Mouse (Mus musculus) brain, embryonic 18.5 days (tissue): ENCODE results near the gene Acsm1.
"Not testable (repeated sequence)": the region's sequence is repeated elsewhere in the genome, so short reads cannot be mapped to it uniquely, and the experiment has no call there.

Source experiments
- DNase-seq: peaks from one replicate; pipeline ENCODE4 v3.0.0-alpha.2; 2012; ENCODE audit warnings: low read depth, low spot score

The Acsm1 gene

GRCm38 (mm10) chr7:119606664-119607076 is at the start of gene Acsm1:
TSS of gene Acsm1 (plus strand) at chr7:119607026.
- no peak for DNase-seq

GRCm38 (mm10) chr7:119559789-119560451 is 46.9 kb upstream of the Acsm1 start:
- DNase-seq: no peak

GRCm38 (mm10) chr7:119560452-119560835 is 46.4 kb upstream of the Acsm1 start:
- no peak for DNase-seq

GRCm38 (mm10) chr7:119561441-119561840 is 45.4 kb upstream of the Acsm1 start:
- DNase-seq: no peak

- DNase-seq: not testable (repeated sequence)
These were observed 44.4 kb upstream of the Acsm1 start for GRCm38 (mm10) chr7:119562476-119562875.

GRCm38 (mm10) chr7:119594530-119595107 is 12.2 kb upstream of the Acsm1 start:
- no peak for DNase-seq

- no peak for DNase-seq
These were observed 11.5 kb upstream of the Acsm1 start for GRCm38 (mm10) chr7:119595306-119595705.

- DNase-seq: no peak
These were observed 10.3 kb upstream of the Acsm1 start for GRCm38 (mm10) chr7:119596536-119596935.

GRCm38 (mm10) chr7:119601195-119601953 is 5.5 kb upstream of the Acsm1 start:
- no peak for DNase-seq

- no peak for DNase-seq
These were observed 4.9 kb upstream of the Acsm1 start for GRCm38 (mm10) chr7:119601954-119602317.

GRCm38 (mm10) chr7:119604903-119605483 is 1.8 kb upstream of the Acsm1 start:
- DNase-seq: no peak

- DNase-seq: no peak
These were observed 731 bp upstream of the Acsm1 start for GRCm38 (mm10) chr7:119605926-119606663.

- DNase-seq: no peak
These were observed 1.1 kb downstream of the Acsm1 start for GRCm38 (mm10) chr7:119607796-119608515.

GRCm38 (mm10) chr7:119616531-119616930 is 9.7 kb downstream of the Acsm1 start:
- DNase-seq: no peak

GRCm38 (mm10) chr7:119617593-119617992 is 10.8 kb downstream of the Acsm1 start:
- no peak for DNase-seq

GRCm38 (mm10) chr7:119618209-119618935 is 11.5 kb downstream of the Acsm1 start:
- no peak for DNase-seq

- DNase-seq: no peak
These were observed 13.3 kb downstream of the Acsm1 start for GRCm38 (mm10) chr7:119620157-119620556.

- no peak for DNase-seq
These were observed 31.9 kb downstream of the Acsm1 start for GRCm38 (mm10) chr7:119638773-119639172.

- no peak for DNase-seq
These were observed 35.5 kb downstream of the Acsm1 start for GRCm38 (mm10) chr7:119642307-119642706.

- no peak for DNase-seq
These were observed 61.1 kb downstream of the Acsm1 start for GRCm38 (mm10) chr7:119667893-119668292.
